Mouse (Mus musculus) ES-Bruce4 (cell line): Measurements from ENCODE around the gene Zfp354b.

ENCODE experiments used
- CTCF ChIP-seq: IDR thresholded peaks from one replicate; pipeline ENCODE4 v1.8.1; 2011; ENCODE audit warnings: low read depth, low read length
- EP300 ChIP-seq: IDR thresholded peaks from 2 replicates; pipeline ENCODE4 v1.6.1; 2011; ENCODE audit warnings: low read depth, low read length; ENCODE audit not compliant: insufficient read depth
- POLR2A ChIP-seq: IDR thresholded peaks from one replicate; pipeline ENCODE4 v1.8.1; 2011; ENCODE audit warnings: low read length; ENCODE audit not compliant: insufficient read depth

DNA sequence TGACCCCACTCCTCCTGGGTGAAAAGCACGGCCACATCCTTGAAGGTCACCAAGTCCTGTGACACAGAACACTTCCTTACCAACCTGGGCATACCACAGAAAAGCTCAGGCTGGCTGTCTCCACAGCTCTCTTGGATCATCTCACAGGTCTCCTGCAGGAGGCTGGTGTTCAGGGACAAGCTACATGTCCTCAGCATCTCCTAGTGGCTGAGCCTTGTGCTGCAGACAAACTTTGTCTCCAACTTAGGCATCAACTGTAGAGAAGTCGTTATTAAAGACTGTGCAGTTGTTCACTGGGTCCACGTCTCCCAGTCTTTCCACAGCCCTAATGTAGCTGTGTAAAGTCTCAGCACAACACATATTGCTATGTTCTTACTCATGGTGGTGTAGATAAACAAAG is 47.7 kb downstream of the Zfp354b start:
- no peak for TF ChIP-seq CTCF
- no peak for TF ChIP-seq POLR2A
- TF ChIP-seq EP300: no peak
